Mouse (Mus musculus) megakaryocyte progenitor cell, adult 5-6 weeks (primary cell): ENCODE data around the gene Zfp330. TPM values are rescaled to one million over a fixed set of nuclear protein-coding genes. Genes with fewer than 3 reads are reported as not detected.

Source experiments
- ATAC-seq: replicated peaks from 2 replicates; pipeline ENCODE4 v1.8.0; 2016; ENCODE audit warnings: mild to moderate bottlenecking, moderate TSS enrichment, inconsistent platforms; ENCODE audit not compliant: poor library complexity
- total RNA-seq, 2 experiments: library from RNA; stranded (forward) in 1 of 2; stranded (reverse) in 1 of 2; fragments of 157-497, 149-512 nt in 1 of 2; fragments of 200-1000 nt in 1 of 2; gene quantifications; 2 replicates each; pipeline versions ENCODE4 v1.2.3 to v1.2.4; 2015 to 2017

Gene Zfp330
- total RNA-seq (2015) (90.4 and 104 TPM in 2 replicates), total RNA-seq (2017) (127 and 151 TPM in 2 replicates)

GRCm38 (mm10) chr8:82774093-82774422 is at the start of gene Zfp330:
Gene Zfp330 (minus strand): TSS chr8:82774160.
- peak; percentile 98 for ATAC-seq

- ATAC-seq = no peak
Observed at GRCm38 (mm10) chr8:82777945-82778344, 4.0 kb upstream of the Zfp330 start.

GRCm38 (mm10) chr8:82777406-82777805 is 3.4 kb upstream of the Zfp330 start:
- ATAC-seq = no peak

- ATAC-seq = no peak
Observed at GRCm38 (mm10) chr8:82774482-82774881, 522 bp upstream of the Zfp330 start.

- ATAC-seq = peak; percentile 17
Observed at GRCm38 (mm10) chr8:82773332-82774092, 448 bp downstream of the Zfp330 start.

GRCm38 (mm10) chr8:82770886-82771285 is 3.1 kb downstream of the Zfp330 start:
- ATAC-seq = no peak

- ATAC-seq = no peak
Observed at GRCm38 (mm10) chr8:82759071-82759470, 14.9 kb downstream of the Zfp330 start.

- ATAC-seq = no peak
Observed at GRCm38 (mm10) chr8:82754946-82755345, 19.0 kb downstream of the Zfp330 start.

GRCm38 (mm10) chr8:82746617-82747016 is 27.3 kb downstream of the Zfp330 start:
- no peak for ATAC-seq

- ATAC-seq = peak; percentile 99
Observed at GRCm38 (mm10) chr8:82743905-82744904, 29.8 kb downstream of the Zfp330 start.

Other genes starting within 250 kb of the Zfp330 start
- gene Rnf150, start 89.2 kb upstream of the Zfp330 start, total RNA-seq (2015) = 0.99 and 1.0 TPM in 2 replicates
- gene Rnf150, start 89.2 kb upstream of the Zfp330 start, total RNA-seq (2017) = 0.21 and 1.3 TPM in 2 replicates